Mouse (Mus musculus) G1E (cell line): ENCODE measurements around the gene Zfp553. TPM values are rescaled to one million over a fixed set of nuclear protein-coding genes. Genes with fewer than 3 reads are reported as not detected.

Experiments used
- ATAC-seq: 2 replicates; pipeline ENCODE4 v1.8.0; 2016; ENCODE audit warnings: mild to moderate bottlenecking; ENCODE audit not compliant: insufficient number of reproducible peaks, poor library complexity, low FRiP score, severe bottlenecking; ENCODE audit errors: extremely low read depth
- DNase-seq: peaks from one replicate; pipeline ENCODE4 v3.0.0; 2012; ENCODE audit warnings: low spot score
- H3K27me3 ChIP-seq: 2 replicates; pipeline ENCODE4 v1.6.1; 2012; ENCODE audit warnings: mild to moderate bottlenecking, low read length, inconsistent platforms; ENCODE audit not compliant: insufficient read depth
- H3K36me3 ChIP-seq: replicated peaks from 2 replicates; pipeline ENCODE3; 2012; ENCODE audit warnings: mild to moderate bottlenecking, inconsistent platforms
- H3K4me1 ChIP-seq: 2 replicates; pipeline ENCODE4 v1.6.1; 2012; ENCODE audit warnings: low read depth, low read length, inconsistent platforms, mixed read lengths; ENCODE audit not compliant: insufficient read depth
- H3K4me3 ChIP-seq: 2 replicates; pipeline ENCODE4 v1.5.1; 2012; ENCODE audit warnings: low read depth, mild to moderate bottlenecking, inconsistent platforms, low read length, moderate library complexity, mixed read lengths
- H3K9me3 ChIP-seq: replicated peaks from 2 replicates; pipeline ENCODE4 v1.6.1; 2012; ENCODE audit warnings: inconsistent platforms
- CTCF ChIP-seq: IDR thresholded peaks from 2 replicates; pipeline ENCODE4 v1.5.1; 2012; ENCODE audit warnings: low read depth, low read length, inconsistent platforms, mixed read lengths
- GATA1 ChIP-seq: IDR thresholded peaks from 2 replicates; pipeline ENCODE4 v1.6.1; 2012; ENCODE audit warnings: borderline replicate concordance, low read length, inconsistent platforms, mixed read lengths
- GATA2 ChIP-seq: IDR thresholded peaks from 2 replicates; pipeline ENCODE4 v1.6.1; 2012; ENCODE audit warnings: low read depth, low read length, inconsistent platforms, borderline replicate concordance
- POLR2AphosphoS5 ChIP-seq: IDR thresholded peaks from 2 replicates; pipeline ENCODE4 v1.6.1; 2012; ENCODE audit warnings: low read depth, low read length, inconsistent platforms; ENCODE audit not compliant: insufficient replicate concordance
- TAL1 ChIP-seq: conservative IDR thresholded peaks from 2 replicates; pipeline ENCODE4 v1.6.1; 2012; ENCODE audit warnings: low read depth, low read length, inconsistent platforms, mixed read lengths
- polyA plus RNA-seq: library from polyadenylated mRNA; stranded (reverse); fragments of >175 nt; gene quantifications from 2 replicates; pipeline ENCODE4 v1.2.3, GENCODE M21; 2012
- total RNA-seq, 2 experiments: library from RNA; stranded (forward) in 1 of 2; stranded (reverse) in 1 of 2; fragments of 200-1000 nt in 1 of 2; fragments of >200 nt in 1 of 2; fragmentation: Nextera tagmentation in 1 of 2; gene quantifications; 2 replicates each; pipeline ENCODE4 v1.2.3; 2014 to 2017

Zfp553 gene
- total and polyA plus RNA-seq, 3 experiments, result 20.0 to 26.2 (median 25.2) TPM

- DNase-seq (no peak), ATAC-seq (no peak)
- Histone ChIP-seq H3K27me3 (no peaks in the 10 kb centered on the region), H3K4me1 (peaks cover 40% of the 10 kb centered on the region), H3K4me3 (no peak overlapping the region), H3K36me3 (peaks cover 47% of the 10 kb centered on the region), H3K9me3 (peaks cover 9% of the 10 kb centered on the region)
- TF ChIP-seq CTCF, result no peak
- TF ChIP-seq POLR2AphosphoS5, result no peak
- TF ChIP-seq GATA2, result no peak
- no peak for TF ChIP-seq GATA1
- no peak for TF ChIP-seq TAL1
These were observed 37.4 kb downstream of the Zfp553 start for GRCm38 (mm10) chr7:127270256-127270655.

DNA sequence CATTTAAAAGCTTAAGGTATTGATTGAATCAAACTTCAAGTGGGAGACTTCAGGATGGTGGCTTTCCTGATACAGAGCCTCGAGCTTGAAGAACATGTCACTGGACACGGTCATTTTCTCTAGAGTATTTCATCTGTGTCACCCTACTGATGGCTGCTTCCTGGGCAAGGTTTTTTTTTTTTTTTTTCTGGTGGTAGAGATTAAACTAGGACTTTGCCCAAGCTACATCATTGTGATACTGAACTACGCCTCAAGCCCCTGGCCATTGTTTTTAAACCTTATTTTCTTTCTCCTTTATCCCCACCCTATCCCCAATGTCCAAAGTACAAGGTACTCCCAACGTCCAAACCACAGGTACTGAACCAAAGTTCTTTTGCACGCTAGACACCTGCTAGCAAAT is 37.8 kb downstream of the Zfp553 start:
- no peak for ATAC-seq
- peaks cover 42% of the 10 kb centered on the region for H3K4me1 ChIP-seq
- H3K9me3 ChIP-seq, result peaks cover 9% of the 10 kb centered on the region
- H3K4me3 ChIP-seq, result no peak overlapping the region
- peaks cover 47% of the 10 kb centered on the region for H3K36me3 ChIP-seq
- H3K27me3 ChIP-seq, result no peaks in the 10 kb centered on the region
- no peak for TF ChIP-seq CTCF
- TF ChIP-seq GATA1, result no peak
- TF ChIP-seq POLR2AphosphoS5, result no peak
- TF ChIP-seq GATA2, result no peak
- TF ChIP-seq TAL1, result no peak
- no peak for DNase-seq

DNA sequence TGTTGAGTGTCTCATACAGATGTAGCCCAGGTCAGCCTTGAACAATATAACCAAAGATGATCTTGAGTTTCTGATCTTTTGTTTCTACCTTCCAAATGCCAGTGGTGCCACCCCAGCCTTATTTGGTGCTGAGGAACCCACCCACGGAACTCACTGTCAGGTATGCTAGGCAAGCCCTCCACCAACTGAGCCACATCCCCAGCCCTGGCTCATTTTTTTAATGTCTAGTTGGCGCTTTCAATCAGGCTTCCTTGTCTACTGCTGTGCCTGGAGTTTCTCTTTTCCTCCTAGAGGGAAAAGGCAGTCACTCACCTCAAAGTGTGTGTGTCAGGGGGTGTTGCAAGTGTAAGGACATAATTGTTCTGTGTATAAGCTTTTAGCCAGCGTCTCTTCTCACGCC is 38.2 kb downstream of the Zfp553 start:
- H3K4me3 ChIP-seq, result no peak overlapping the region; the same call in 1 of the 2 replicates
- peaks cover 42% of the 10 kb centered on the region for H3K4me1 ChIP-seq
- H3K27me3 ChIP-seq, result no peaks in the 10 kb centered on the region

DNA sequence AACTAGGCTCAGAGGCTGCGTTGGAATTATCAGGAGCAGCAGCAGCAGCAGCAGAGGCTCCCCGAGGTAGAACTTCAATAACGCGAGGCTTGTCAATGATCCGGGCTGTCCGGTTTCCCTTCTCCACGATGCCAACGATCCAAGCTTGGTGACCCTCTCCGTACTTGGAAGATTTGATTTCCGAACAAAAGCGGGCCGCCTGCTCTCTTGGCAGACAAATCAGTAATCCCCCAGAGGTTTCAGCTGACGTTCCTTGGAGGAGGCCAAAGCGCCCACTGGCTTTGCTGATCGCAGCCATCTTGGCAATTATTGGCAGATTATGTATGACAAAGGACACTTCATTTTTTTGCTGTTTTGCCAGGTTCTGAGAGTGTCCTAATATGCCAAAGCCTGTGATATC is 39.7 kb downstream of the Zfp553 start:
- Histone ChIP-seq H3K9me3 (peaks cover 9% of the 10 kb centered on the region), H3K27me3 (no peaks in the 10 kb centered on the region), H3K4me1 (peaks cover 44% of the 10 kb centered on the region), H3K4me3 (peak overlapping the region; percentile 96), H3K36me3 (peaks cover 47% of the 10 kb centered on the region)
- TF ChIP-seq TAL1 (no peak), GATA1 (no peak), POLR2AphosphoS5 (no peak; the same call in 1 of the 2 replicates), CTCF (no peak), GATA2 (no peak)
- ATAC-seq (no peak), DNase-seq (no peak)

More for the DNA sequence above, 38.2 kb downstream of the Zfp553 start:
- Histone ChIP-seq H3K9me3 (peaks cover 9% of the 10 kb centered on the region), H3K36me3 (peaks cover 47% of the 10 kb centered on the region)
- DNase-seq (no peak), ATAC-seq (no peak)
- no peak for TF ChIP-seq GATA2

DNA sequence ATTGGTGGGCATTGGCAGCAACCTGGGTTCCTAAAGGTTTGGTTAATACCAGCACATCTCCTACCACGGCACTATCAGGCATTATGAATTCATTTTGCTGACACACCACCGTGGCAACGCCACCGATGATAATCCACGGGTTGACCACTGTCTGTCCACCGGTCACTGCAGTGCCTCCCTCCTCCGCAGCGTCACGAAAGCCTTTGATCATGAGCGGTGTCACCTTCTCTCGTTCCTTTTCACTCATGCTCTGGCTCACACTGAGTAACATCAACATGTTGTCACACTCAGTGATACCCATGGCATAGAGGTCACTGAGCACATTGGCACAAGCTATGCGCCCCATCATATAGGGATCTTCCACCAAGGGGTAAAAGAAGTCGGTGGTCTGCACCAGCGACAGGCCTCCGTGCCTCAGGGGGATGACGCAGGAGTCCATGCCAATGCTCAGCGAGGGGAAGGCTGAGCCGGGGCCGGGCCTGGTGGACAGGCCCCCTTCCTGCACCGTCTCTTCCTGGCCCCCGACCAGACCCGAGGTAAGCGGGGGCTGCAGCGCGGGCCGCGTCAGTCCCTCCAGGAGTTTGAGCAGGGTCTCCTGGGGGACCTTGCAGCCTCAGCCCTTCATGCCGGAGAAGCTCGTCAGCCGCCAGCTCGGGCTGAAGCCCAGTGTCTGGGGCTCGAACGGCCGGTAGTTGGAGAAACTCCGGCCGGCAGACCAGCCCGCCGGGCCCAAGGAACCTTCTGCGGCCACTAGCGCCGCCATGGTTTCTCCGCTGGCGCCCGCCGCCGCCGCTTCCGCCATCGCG is 40.5 kb downstream of the Zfp553 start:
- Histone ChIP-seq H3K4me3 (peak overlapping the region; percentile 96), H3K4me1 (peaks cover 49% of the 10 kb centered on the region), H3K36me3 (peaks cover 46% of the 10 kb centered on the region), H3K27me3 (no peaks in the 10 kb centered on the region), H3K9me3 (peaks cover 8% of the 10 kb centered on the region)
- ATAC-seq (no peak), DNase-seq (peak; percentile 53)
- TF ChIP-seq TAL1, result no peak
- no peak for TF ChIP-seq GATA1
- TF ChIP-seq GATA2, result no peak
- no peak for TF ChIP-seq POLR2AphosphoS5
- TF ChIP-seq CTCF, result no peak

DNA sequence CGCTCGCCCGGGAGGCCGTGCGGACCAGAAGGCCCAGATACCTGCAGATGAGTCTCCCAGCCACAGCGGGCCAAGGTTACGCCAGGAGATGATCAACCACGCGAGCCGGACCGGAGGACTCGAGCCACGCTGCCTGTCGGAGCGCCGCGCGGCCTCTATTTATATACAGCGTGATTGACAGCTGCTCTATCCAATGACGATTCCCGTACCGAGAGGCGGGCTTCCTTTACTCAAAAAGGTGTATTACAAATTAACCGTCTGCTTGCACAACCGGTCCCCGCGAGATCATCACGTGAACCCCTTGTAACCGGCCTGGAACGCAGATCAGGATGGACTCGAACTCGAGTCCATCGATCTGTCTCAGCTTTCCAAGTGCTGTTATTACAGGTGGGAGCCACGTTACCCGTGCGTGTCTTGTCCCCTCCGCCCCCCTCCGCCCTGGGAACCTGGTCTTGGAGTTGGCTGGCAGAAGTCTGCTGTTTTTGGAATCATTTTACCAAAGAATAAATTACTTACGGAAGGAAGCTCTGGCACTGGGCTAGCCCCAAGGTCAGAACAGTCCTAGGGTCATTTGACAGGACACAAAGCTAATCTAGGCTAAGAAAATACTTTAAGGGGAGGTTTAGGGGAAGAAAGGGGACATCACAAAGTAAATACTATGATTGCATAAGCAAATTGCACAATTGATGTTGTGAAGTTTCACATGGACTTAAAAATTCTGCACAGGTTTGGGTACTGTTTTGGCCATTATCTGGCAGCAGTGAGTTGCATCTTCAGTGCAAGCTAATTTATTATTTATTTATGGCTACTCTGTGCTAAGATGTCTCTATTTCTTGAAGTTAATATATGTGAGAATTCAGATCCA is 41.3 kb downstream of the Zfp553 start, which contains the start of gene Sephs2:
Gene Sephs2 (minus strand): TSS at position 131 of the 865 bp plus-strand sequence.
- peaks cover under 1% of the 10 kb centered on the region; the same call in 1 of the 2 replicates for H3K9me3 ChIP-seq
- TF ChIP-seq CTCF, result no peak
- TF ChIP-seq POLR2AphosphoS5, result 0 out of 2 replicates have a peak, but pooled peaks have one; percentile 83
- peak; percentile 85 for ATAC-seq
- peaks cover 39% of the 10 kb centered on the region for H3K36me3 ChIP-seq
- peak within 1 kb of the TSS; percentile 96 for H3K4me3 ChIP-seq
- H3K4me1 ChIP-seq, result peaks cover 56% of the 10 kb centered on the region
- H3K27me3 ChIP-seq, result no peaks in the 10 kb centered on the region
- DNase-seq, result peak; percentile 79
